Mouse (Mus musculus): ENCODE results near the gene C5ar2.
A peak's percentile ranks its signal among the peaks of the same experiment; 100 is the strongest.
"Not testable (repeated sequence)": the region's sequence is repeated elsewhere in the genome, so short reads cannot be mapped to it uniquely, and the experiment has no call there.

The C5ar2 gene

DNA sequence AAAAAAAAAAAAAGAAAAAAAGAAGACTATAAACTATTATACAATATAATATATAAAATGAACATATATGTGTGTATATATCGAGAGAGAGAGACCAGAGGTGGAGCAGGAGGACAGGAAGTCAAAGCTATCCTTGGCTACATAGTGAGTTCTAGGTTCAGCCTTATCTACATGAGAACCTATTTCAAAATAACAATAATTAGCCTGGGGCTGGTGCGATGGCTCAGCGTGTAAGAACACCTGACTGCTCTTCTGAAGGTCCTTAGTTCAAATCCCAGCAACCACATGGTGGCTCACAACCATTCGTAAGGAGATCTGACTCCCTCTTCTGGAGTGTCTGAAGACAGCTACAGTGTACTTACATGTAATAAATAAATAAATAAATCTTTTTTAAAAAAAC is 12.0 kb upstream of the C5ar2 start:
- DNase-seq: not testable (repeated sequence)

GRCm38 (mm10) chr7:16254195-16254594 is 10.2 kb upstream of the C5ar2 start:
- no peak for DNase-seq

DNA sequence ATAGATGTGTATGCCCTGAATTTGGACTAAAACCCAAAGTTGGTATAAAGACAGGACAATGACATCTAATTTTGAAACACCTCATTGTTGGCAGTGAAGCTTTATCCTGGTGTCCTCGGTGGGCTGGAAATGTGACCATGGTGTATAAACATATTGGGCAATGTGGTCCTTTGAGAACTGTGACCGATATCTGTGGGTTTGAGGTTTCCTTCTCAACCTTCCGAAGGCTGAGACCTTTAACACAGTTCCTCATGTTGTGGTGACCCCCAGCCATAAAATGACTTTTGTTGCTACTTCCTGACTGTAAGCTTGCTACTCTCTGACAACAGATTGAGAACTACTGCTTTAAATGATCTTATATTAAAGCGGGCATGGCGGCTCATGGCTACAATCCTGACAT is 6.7 kb upstream of the C5ar2 start:
- DNase-seq: no peak

DNA sequence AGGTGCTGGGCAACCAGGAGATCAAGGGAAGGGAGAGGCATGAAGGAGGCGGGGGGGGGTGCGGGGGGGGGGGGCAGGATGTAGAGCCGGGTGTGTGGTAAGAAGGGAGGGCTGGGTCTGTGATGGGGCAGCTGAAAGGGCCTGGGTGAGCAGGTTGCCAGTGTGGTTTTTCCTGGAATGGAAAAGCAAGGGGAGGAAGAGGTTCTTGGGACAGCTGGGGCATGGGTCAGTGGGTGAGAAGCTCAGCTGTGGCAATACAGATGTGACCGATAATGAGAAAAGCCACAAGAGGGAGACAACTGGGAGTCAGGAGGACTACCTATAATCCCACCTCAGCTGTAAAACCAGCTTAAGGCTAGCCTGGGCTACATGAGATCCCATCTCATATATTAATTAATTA is 2.0 kb upstream of the C5ar2 start:
- no peak for DNase-seq

DNA sequence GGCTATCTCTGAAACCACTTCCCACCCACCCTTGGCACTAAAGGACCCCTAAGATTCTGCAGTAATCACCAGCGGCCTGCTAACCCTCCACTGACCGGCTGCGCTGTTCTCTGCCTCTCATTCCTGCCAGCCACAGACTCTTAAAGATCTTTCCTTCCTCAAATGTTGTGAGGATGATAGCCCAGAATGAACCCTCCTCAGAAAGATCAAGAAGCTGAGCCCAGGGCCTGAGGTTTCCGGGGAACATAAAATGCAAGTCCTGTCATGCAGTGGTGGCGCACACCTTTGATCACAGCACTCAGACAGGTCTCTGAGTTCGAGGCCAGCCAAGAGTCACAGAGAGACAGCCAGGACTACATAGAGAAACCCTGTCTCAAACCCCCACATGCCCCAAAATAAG is 1.8 kb downstream of the C5ar2 start:
- no peak for DNase-seq

- DNase-seq: no peak
Observed at GRCm38 (mm10) chr7:16241787-16242186, 2.2 kb downstream of the C5ar2 start.

- DNase-seq: no peak
Observed at GRCm38 (mm10) chr7:16240978-16241303, 3.0 kb downstream of the C5ar2 start.

DNA sequence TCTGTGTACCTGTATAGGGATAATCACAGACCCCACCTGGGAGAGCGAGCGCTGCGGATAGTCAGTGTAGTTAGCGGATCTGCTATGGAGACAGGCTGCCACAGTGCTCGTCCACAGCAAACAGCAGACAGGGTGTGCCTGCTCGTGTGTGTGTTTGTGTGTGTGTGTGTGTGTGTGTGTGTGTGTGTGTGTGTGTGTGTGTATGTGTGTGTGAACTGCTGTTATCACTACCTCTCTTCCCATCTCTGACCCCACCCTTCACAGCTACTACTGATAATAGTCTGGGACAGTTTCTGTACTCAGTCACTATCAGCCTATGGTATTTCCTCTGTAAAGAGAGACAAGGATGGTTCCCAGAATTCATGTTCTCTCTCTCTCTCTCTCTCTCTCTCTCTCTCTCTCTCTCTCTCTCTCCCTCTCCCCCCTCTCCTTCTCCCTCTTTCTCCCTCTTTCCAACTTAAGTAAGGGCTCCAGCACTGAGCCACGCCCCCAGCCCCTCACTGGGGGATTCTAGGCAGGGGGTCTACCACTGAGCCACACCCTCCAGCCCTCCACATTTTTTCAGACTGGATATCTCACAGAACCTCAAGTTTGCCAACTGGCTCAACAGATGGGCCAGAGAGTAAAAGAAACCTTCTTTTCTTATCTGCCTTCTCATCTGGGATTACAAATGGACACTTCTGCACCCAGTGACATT is 3.5 kb downstream of the C5ar2 start:
- no peak for DNase-seq

DNA sequence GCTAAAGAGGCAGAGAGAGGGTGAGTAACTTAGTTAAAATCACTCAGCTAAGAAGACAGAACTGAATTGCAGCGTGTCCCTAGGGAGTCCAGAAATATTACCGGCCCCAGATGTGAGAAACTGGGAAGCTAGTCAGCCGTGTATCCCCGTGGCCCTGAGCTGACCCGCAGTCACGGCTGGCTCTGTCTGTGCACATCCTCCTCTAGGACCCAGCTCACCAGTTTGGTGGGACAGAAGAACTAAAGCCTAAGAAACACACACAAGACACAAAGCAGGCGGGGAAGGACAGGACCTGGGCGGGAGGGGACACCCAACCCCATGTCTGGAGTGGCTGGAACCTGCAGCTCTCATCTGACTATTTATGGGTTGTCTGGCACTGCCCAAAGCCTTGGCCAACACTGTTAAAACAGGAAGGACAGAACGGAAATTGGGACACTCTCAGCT is 4.4 kb downstream of the C5ar2 start:
- no peak for DNase-seq

DNA sequence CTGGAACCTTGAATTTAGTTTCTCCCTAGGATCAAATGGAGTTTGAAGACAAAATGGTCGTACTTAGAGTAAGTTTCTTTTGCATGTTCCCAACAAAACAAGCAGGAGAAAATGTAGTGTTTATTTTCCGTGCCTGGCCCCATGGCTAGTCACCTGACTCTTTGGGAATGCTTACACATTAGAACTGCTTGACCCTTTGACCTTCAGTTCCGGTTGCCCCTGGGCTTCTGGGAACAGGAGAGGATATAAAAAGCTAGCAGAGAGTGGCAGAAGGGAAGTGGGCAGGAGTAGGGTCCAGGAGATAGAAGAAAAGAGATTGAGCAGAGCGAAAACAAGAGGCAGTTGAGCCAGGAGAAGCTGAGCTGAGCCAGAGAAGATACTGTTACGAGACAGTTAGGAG is 14.1 kb downstream of the C5ar2 start:
- peak; percentile 77 for DNase-seq

DNA sequence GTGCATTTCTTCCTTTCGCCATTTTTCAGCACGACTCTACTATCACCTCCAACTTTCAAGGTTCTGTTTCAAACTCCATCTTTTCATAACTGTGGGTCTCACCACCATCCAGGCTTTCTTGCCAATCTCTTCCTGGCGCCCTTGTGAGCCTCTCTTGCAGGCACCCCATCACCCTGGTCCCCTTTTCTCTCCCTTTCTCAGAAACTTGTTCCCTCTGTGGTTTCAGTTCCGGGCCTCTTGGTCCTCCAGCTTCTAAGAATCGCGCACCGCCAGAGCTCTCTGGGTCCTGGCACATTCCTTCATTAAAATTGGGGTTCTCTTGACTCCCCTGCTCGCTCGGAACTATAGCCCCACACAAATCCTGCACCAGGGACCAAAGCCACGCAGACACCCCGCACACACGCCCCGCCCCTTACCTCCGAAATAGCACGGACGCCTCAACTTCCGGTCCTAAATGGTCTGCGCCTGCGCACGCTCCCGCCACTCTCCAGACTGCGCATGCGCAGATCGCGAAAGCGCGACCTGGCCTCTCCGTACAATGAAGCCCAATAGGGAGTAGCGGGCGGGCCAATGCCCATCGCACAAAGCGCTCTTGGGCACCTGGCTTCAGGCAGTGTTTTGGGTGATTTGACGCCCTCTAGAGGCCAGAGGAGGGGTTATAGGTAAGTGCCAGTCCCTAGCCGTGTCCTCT is 22.2 kb downstream of the C5ar2 start, which contains the start of gene Dhx34:
Gene Dhx34 (minus strand): TSS at position 456 of the 691 bp plus-strand sequence.
- DNase-seq: peak; percentile 95

GRCm38 (mm10) chr7:16213986-16214385 is 30.0 kb downstream of the C5ar2 start:
- no peak for DNase-seq

- DNase-seq: no peak
Observed at GRCm38 (mm10) chr7:16213196-16213595, 30.8 kb downstream of the C5ar2 start.

- no peak for DNase-seq
Observed at GRCm38 (mm10) chr7:16210862-16211365, 33.0 kb downstream of the C5ar2 start.

DNA sequence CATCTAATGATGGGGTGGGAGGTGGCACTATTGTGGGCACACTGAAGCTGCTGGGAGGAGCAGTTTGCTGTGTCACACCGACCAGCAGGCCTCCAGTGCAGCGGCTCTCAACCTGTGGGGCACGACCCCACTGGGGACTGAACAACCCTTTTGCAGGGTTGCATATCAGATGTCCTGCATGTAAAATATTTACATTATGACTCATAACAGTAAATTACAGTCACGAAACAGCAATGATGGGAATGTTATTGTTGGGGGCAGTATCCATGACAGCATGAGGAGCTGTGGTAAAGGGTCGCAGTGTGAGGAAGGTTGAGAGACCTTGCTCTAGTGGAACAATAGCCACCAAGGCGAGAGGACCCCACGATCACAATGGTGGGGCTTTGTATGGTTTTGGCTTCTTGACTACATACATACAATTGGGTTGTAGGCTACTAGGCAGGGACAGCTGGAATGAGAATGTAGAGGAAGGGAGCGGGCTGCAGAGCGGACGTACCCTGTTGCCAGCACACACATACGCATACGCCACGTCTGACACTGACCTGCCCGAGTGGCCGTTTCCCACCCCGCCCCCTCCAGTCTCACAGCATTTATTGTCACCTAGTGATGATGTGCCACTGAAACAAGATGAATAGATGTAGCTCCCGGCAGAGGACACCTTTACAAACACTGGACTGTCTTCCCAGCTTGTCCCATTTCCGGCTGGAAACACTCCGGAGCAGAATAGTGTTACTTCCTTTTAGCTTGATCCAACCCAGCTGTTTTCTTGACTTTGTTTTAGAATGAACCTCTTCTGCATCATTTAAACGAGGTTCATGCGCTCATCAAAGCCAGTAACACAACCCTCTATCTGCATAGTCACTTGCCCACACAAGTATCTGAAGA is 34.9 kb downstream of the C5ar2 start:
- DNase-seq: no peak

DNA sequence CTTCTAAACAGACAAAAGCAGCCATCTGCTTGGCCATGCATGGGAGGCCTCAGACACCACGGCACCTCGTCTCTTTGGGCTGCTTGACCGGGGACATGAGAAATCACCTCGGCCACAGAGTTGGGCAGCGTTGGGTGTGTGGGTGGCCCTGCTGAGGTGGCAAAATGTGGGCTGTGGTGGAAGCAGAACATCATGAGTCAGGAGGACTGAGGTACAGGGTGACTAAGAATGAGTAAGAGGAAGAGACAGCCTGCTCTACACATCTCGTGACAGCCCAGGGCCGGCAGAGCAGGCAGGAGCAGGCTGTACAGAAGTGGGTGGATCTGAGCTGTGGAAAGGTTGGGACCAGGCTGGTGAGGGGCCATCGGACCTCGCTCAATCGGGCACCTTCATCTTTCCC is 36.5 kb downstream of the C5ar2 start:
- no peak for DNase-seq

DNA sequence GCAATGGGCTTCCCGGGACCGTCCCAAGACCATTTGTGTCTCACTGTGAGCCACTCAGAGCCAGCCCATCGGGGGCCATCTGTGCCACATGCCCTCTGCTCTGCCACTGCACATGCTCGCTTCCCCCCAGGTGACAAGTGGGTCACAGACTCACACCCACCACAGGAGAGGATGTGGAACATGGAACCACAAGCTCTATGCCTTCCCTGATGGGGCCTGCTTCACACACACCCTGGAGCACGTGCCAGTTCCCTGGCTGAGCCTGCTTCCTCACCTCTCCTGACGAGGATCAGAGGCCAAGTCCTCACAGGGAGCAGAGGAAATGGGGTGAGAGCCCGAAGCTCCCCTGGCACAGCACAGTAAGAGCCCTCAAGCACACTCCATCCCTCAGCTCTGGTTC is 36.9 kb downstream of the C5ar2 start:
- no peak for DNase-seq

DNA sequence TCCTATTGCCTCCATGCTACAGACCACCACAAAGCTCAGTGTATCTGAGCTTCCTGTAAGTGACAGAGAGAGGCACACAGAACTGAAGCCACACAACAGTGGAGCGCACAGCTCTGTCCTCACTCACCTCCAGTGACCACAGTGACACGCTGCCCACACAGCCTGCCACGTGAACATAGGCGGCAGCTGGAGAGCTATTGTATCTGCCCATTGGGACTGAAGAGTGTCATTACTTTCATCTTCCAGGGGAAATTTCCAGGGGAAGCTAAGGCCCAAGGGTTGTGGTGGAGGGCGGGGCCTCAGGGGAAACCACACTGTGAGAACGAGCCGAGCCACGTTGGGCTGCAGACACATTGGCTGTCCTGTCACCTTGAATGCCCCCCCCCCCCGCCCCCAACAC is 39.2 kb downstream of the C5ar2 start:
- DNase-seq: no peak

DNA sequence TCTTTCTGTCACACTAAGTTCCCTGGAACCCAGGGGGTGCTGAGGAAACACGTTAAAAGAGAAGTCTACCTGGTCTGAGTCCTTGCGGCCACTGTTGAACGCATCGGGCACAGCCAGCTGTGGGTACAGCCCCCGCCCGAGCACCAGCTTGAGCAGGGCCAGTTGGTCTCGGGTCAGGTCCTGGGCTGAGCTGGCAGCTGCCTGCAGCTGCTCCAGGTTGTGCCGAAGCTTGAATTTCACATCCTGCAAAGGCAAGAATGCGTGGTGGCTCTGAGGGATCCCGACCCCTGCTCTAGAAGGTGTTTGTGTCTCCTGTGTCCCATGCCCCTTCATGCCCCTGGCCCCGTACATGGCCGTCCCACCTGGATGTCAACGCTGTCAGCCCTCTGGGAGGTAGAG is 40.5 kb downstream of the C5ar2 start:
- DNase-seq: no peak

GRCm38 (mm10) chr7:16202756-16203504 is 41.0 kb downstream of the C5ar2 start:
- DNase-seq: peak; percentile 92

GRCm38 (mm10) chr7:16201136-16201535 is 42.8 kb downstream of the C5ar2 start:
- DNase-seq: no peak

DNA sequence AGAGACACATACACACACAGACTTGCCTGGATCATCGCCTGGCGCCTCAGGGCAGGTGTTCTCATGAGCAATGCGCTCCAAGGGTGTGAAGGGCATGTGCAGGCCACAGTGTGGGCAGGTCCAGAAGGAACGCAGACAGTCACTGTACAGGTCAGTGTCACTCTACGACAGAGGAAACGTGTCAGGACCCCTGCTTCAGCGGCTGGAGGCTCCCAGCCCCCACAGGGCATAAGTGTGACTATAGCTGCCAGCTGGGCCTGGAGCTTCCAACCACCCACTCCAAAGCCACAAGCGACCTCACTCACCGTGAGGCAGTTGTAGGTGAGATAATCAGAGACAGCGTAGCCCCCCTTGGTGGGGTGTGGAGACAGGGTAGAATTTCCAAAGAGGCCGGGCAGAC is 45.4 kb downstream of the C5ar2 start:
- no peak for DNase-seq

DNA sequence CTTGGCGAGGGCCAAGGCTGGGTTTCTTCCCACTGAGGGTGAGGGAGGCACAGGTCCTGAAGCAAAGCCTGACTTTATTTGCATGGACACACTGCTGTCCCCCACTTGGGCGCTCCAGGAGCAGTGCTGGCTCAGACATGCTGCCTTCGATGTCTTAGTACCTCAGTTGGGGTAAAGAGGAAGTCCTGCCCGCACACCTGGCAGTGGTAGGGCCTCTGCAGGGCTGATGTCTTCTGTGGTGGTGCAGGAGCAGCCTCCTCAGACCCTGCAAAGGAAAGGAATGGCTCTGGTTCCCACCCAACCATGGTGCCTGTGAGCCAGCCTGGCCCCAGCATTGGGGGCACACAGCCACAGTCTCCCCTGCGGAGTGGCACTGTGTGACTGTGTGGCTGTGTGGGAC is 46.8 kb downstream of the C5ar2 start:
- no peak for DNase-seq

All from kidney, adult 11 months (tissue).